Mouse (Mus musculus) neural tube, postnatal 0 days (tissue): ENCODE measurements around the gene Gja1. TPM values are rescaled to one million over a fixed set of nuclear protein-coding genes. Genes with fewer than 3 reads are reported as not detected.

Experiments used
- polyA plus RNA-seq: library from polyadenylated mRNA; unstranded; fragments of >200 nt; fragmentation: Nextera tagmentation; extraction: Ambion mirVana; gene quantifications from 2 replicates; pipeline ENCODE4 v1.2.1, GENCODE M21; 2015

The Gja1 gene
- polyA plus RNA-seq = 192 and 238 TPM in 2 replicates

DNA sequence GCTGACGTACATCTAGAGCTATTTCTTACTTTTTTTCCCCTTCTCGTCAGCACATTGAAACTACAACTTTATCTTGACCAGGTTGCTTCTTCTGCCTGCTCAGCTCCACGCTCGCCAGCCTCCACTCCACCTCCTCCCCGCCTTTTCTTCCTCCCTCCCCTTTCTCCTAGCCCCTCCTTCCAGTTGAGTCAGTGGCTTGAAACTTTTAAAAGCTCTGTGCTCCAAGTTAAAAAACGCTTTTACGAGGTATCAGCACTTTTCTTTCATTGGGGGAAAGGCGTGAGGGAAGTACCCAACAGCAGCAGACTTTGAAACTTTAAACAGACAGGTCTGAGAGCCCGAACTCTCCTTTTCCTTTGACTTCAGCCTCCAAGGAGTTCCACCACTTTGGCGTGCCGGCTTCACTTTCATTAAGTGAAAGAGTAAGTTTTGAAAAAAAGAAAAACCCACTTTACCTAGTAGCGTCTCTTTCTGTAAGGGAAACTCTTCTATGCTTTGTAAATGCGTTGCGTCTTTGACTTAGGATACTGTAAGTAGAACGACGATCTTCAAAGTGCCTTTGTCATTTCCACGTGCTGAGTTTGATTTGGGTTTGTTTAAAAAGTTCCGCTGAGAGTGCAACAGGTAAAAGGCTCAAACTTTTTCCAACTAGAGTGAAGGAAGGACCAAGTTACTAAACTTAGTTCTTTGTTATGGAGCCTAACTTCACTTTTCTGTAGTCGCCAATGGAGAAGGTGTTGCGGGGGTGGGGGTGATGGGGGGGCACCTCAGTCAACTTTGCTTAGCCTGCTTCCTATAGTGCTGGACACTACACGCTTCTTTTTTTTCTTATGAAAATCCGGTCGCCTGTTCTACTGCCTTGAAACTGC is at the start of gene Gja1:
Gene Gja1 (plus strand): TSS at position 234 of the 869 bp plus-strand sequence.

Other genes with a start within 250 kb of the Gja1 start
- gene Tbc1d32, start 148.6 kb upstream of the Gja1 start, polyA plus RNA-seq = 2.3 and 2.5 TPM in 2 replicates